Mouse (Mus musculus): ENCODE measurements around the gene Ptges3.
"Not testable (repeated sequence)": the region's sequence is repeated elsewhere in the genome, so short reads cannot be mapped to it uniquely, and the experiment has no call there.

The Ptges3 gene

DNA sequence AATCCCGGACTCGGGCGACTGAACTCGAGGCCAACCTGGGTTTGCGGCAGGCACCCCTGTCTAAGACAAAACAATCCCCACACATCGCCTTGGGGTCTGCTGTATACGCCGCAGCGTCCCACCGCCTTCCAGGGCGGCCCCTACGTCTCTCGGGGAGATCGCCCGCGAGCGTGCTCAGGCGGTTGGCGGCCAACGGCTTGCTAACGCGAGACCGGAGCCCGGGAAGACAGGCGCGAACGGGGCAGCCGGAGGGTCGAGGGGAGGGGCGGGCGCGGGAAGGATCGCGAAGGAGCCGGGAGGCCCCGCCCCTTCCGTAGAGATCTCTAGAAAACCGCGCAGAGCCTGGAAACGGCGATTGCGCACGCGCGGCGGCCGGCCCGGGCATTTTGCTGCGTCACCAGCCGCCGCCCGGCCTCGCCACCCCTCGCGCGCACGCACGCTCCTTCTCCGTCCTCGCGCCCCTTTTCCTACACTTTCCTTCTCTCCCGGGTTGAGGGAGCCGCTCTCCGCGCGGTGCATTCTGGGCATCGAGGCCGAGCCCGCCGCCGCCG, at the start of gene Ptges3:
TSS of gene Ptges3 (plus strand) at position 354 of the 551 bp plus-strand sequence.
- DNase-seq (ENCODE audit: low spot score in 2 of 2), result peak; percentile 93 to 95

GRCm38 (mm10) chr10:128009735-128010134, 49.0 kb upstream of the Ptges3 start:
- DNase-seq (ENCODE audit: low spot score in 2 of 2), result no peak

GRCm38 (mm10) chr10:128015068-128015934, 43.5 kb upstream of the Ptges3 start, which contains the start of gene Prim1:
Gene Prim1, plus strand, starts transcription at chr10:128015168.
- peak; percentile 42 to 72 for DNase-seq (ENCODE audit: low spot score in 2 of 2)

DNA sequence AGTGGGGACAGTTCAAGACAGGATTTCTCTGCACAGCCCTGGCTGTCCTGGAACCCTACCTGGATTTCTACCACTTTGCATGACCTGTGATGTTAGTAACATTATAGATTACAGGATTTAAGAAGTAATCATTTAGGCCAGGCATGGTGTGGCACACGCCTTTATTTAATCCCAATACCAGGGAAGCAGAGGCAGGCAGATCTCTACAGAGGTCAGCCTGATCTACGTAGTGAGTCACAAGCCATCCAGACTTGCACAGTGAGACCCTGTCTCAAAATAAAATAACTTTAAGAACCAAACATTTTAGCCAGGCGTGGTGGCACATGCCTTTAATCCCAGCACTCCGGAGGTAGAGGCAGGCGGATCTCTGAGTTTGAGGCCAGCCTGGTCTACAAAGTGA, 36.6 kb upstream of the Ptges3 start:
- DNase-seq (ENCODE audit: low spot score in 2 of 2), result no peak

DNA sequence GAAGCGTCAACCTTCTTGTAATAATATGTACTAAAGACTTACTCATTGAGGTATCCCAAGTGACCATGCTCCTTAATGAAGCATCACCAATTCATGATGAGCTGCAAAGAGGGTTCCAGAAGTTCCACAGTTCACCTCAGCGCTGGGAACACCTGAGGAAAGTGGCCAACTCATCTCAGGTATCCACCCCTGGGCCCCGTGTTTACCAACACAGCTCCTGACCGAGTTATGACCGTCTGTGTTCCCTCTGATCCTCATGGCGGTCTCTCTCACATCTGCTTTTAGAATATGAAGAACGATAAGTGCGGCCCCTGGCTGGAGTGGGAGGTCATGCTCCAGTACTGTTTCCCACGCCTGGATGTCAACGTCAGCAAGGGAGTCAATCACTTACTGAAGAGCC, 35.3 kb upstream of the Ptges3 start:
- DNase-seq (ENCODE audit: low spot score in 2 of 2), result no peak

DNA sequence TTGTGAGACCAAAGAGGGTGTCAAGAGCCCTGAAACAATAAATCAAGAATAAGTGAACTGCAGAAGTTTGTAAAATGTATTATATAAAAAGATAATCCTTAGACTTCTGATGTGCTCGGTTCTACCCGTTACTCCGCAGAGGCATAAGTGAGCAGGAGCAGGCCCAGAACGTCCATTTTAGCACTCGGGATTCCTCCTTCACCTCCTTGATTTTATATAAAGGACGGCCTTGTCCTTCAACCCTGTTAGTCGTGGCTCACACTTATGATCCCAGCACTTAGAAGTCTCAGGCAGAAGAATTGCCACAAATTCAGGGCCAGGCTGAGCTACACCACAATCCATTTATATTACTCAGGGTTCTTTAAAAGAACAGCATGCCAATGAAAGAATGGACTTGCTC, 28.8 kb upstream of the Ptges3 start:
- no peak for DNase-seq (ENCODE audit: low spot score in 2 of 2)

DNA sequence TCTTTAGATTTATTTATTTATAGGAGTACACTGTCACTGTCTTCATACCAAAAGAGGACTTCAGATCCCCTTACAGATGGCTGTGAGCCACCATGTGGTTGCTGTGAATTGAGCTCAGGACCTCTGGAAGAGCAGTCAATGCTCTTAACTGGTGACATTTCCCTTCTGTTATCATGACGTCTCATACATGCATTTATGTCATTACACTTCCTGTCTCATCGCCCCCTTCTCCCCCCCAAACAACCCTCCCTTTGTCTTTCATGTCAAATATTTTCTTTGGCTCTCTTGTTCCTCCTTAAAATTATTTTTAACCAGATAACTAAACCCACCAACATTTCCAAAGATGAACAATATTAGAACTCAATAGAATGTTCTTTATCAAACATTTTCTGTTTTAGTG, 27.9 kb upstream of the Ptges3 start:
- no peak for DNase-seq (ENCODE audit: low spot score in 2 of 2)

DNA sequence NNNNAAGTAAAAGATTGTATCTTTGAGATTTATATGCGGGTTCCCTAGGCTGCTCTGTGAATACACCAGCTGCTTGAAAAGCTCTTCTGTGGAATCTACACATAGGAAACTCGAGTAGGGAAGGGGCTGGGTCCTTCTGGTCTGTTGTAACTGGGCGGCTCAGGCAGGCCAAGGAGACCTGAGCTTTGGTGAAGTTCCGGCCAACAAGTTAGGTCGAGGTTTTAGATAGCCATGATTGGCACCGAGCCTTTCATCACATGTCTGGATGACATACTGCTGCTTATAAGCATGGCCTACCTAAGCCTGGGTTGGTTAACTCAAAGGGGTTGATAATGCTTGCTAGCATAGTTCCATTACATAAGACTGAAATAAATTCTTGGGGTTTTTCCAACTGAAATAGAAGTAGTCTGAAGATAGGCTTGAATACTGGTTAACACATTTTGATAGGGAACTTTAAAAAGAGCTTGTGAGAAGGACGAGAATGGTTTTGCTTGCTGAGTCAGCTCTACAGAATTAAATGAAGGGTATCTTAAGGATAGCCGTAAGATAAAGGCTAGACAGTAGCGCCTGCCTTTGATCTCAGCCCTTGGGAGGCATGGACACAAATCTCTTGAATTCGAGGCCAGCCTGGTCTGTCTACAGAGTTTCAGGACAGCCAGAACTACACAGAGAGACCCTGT, 21.9 kb upstream of the Ptges3 start:
- DNase-seq (ENCODE audit: low spot score in 2 of 2), result no peak

- no peak for DNase-seq (ENCODE audit: low spot score in 2 of 2)
Observed at GRCm38 (mm10) chr10:128037921-128038320, 20.8 kb upstream of the Ptges3 start.

GRCm38 (mm10) chr10:128039167-128039566, 19.6 kb upstream of the Ptges3 start:
- DNase-seq (ENCODE audit: low spot score in 2 of 2), result no peak

GRCm38 (mm10) chr10:128039858-128040257, 18.9 kb upstream of the Ptges3 start:
- no peak for DNase-seq (ENCODE audit: low spot score in 2 of 2)

DNA sequence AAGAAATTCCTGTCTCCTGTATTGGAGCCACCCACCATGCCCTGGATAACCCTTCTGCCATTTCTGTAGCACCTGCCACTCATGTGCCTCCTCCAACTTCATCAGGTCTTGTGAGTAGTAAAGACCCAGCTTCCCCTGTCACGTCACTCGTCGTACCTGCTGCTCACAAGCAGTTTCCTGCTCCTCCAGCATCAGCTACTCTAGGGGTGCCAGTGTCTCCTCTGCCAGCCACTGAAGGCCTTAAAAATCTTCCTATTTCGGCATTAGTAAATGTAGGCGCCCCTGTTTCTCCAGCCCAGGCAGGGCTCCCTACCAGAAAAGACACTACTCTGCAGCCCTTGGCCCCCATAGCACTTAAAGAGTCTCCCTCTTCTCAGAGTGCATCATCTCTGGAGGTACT, 18.5 kb upstream of the Ptges3 start:
- DNase-seq (ENCODE audit: low spot score in 2 of 2), result no peak

GRCm38 (mm10) chr10:128041636-128042035, 17.1 kb upstream of the Ptges3 start:
- no peak for DNase-seq (ENCODE audit: low spot score in 2 of 2)

DNA sequence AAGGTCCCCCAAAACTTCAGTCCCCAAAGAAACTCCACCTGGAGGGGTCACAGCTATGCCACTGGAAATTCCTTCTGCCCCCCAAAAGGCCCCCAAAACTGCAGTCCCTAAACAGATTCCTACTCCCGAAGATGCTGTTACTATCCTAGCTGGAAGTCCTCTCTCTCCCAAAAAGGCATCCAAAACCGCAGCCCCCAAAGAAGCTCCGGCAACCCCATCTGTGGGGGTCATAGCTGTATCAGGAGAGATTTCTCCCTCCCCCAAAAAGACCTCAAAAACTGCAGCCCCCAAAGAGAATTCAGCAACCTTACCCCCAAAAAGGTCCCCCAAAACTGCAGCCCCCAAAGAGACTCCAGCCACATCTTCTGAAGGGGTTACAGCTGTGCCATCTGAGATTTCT, 16.3 kb upstream of the Ptges3 start:
- no peak for DNase-seq (ENCODE audit: low spot score in 2 of 2)

- no peak for DNase-seq (ENCODE audit: low spot score in 2 of 2)
Observed at GRCm38 (mm10) chr10:128043041-128043835, 15.5 kb upstream of the Ptges3 start.

DNA sequence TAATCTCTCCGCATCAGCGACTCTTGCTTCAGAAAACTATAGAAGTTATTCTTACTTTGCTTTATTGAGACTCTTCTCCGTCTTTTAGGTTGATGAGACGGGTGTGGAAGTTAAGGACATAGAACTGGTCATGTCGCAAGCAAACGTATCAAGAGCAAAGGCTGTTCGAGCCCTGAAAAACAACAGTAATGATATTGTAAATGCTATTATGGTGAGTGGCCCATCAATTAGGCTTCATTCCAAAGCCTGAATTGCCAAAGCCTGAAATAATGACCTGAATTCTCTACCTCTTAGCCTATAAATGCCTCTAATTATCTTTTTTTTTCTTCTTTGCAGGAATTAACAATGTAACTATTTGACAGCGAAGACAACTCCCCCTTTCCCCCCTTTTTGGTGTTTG, 10.6 kb upstream of the Ptges3 start:
- no peak for DNase-seq (ENCODE audit: low spot score in 2 of 2)

GRCm38 (mm10) chr10:128049741-128050140, 9.0 kb upstream of the Ptges3 start:
- DNase-seq (ENCODE audit: low spot score in 2 of 2), result no peak

GRCm38 (mm10) chr10:128050355-128050754, 8.4 kb upstream of the Ptges3 start:
- DNase-seq (ENCODE audit: low spot score in 2 of 2), result no peak

DNA sequence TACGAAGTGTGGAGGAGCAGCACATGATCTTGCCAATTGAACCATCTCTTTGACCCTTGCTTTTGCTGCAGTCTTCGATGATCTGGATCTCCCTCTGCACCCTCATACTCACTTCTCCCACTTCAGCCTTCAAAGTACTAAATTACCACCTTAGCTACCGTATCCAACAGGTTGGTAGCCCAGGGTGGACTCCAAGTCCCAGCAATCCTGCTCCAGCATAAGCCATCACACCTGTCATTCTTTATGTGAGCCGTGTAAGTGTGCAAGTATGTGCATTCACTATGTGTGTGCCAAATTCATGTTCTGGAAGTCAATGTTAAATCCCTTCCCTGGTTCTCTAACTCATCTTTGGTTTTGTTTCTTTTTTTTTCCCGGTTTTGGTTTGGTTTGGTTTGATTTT, 7.2 kb upstream of the Ptges3 start:
- DNase-seq (ENCODE audit: low spot score in 2 of 2), result no peak

DNA sequence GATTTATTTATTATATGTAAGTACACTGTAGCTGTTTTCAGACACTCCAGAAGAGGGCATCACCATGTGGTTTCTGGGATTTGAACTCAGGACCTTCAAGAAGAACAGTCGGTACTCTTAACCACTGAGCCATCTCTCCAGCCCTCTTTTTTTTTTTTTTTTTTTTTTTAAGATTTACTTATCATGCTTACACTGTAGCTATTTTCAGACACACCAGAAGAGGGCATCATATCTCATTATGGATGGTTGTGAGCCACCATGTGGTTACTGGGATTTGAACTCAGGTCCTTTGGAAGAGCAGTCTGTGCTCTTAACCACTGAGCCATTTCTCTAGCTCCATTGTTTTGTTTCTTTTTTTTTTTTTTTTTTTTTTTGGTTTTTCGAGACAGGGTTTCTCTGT, 6.6 kb upstream of the Ptges3 start:
- not testable (repeated sequence) for DNase-seq (ENCODE audit: low spot score in 2 of 2)

DNA sequence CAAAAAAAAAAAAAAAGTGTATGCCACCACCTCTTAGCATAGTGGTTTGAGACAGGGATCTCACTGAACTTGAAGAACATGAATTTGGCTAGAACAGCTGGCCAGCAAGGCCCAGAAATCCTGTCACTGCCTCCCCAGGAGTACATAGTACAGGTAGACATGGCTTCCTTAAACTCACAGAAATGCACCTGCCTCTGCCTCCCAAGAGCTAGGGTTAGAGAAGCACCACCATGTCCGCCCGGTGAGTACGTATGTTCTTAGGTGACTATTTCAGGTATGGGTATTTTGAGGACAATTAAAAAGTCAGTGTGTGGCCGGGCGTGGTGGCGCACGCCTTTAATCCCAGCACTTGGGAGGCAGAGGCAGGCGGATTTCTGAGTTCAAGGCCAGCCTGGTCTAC, 5.8 kb upstream of the Ptges3 start:
- DNase-seq (ENCODE audit: low spot score in 2 of 2), result no peak

DNA sequence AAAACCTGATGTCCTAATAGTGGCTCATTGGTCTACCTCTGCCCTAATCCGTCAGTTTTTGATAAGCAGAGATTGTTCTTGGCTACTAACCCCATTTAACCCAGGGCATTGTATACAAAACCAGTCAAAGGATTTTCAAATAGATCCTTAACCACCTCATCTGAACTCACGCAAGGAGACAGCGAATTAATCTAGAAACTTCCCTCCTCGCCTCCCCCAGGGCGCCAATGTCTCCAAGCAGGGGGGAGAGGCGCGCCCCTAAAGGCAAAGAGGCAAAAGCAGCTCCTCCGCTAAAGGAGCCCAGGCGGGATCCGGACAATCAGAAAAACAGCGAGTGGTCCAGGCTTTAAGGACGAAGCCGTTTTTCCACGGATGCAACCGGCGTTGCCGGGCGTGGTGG, 570 bp upstream of the Ptges3 start:
- no peak for DNase-seq (ENCODE audit: low spot score in 2 of 2)
